Mouse (Mus musculus): ENCODE measurements around the gene Cacna2d3. TPM values are rescaled to one million over a fixed set of nuclear protein-coding genes. Genes with fewer than 3 reads are reported as not detected.

Cacna2d3 gene
- polyA plus RNA-seq, 1 experiment from 2014 or later, result 20.4 TPM

DNA sequence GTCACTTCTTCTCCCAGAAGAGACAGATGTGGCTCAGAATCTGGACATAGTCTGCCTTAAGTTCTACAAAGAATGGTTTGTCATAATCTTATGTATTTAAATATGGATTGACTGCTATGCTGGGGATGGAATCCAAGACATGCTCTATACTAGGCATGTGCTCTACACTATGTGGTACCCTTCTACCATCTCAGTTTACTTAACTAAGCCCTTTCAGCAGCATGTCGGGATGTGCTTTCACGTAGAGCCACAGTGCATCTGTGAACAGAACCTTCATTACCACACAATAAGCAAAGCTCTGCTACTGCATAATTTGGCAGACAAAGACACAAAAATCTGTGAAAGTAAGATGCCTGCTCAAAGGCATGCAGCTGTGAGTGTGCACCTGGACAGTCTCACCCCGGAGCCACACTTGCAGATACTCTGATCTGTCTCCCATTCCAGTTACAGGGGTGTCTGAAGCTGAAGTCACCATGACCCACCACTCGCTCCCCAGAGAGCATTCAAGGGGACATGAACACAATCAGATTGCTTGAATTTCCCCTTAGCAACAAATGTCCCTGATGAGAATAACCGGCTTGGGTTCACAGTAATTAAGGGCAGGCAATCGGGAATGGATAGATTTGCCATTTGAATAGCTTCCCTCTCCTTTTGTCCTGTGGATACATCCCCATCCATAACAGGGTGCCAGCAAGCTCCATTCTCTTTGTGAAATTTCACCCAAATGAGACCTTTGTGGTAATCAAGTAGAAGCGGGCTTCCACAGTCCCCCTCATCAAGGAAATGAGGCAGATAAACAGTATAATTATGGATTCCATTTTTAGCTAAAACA is 773.4 kb downstream of the Cacna2d3 start:
- no peak for DNase-seq (ENCODE audit: low spot score)
- H3K36me3 ChIP-seq (ENCODE audit: control insufficient read depth, insufficient read depth, low read length), result no peaks in the 10 kb centered on the region
- ATAC-seq (ENCODE audit: low FRiP score), result no peak
- no peak overlapping the region for H3K9ac ChIP-seq (ENCODE audit: low read depth, low read length)
- H3K4me1 ChIP-seq (replicated peaks; ENCODE audit: control insufficient read depth, insufficient read depth, low read length), result no peaks in the 10 kb centered on the region
- no peaks in the 10 kb centered on the region for H3K27me3 ChIP-seq (ENCODE audit: control insufficient read depth, insufficient read depth, low read length)
- 50% methylated on average over 7 of the region's 7 CpGs for WGBS
- no peak overlapping the region for H3K4me3 ChIP-seq (ENCODE audit: low read depth, low read length)
- no peaks in the 10 kb centered on the region for H3K9me3 ChIP-seq (ENCODE audit: control insufficient read depth, low read length)
- H3K27ac ChIP-seq (ENCODE audit: low read depth, low read length), result no peak overlapping the region
- no peak overlapping the region for H3K4me2 ChIP-seq (replicated peaks; ENCODE audit: low read depth, low read length)

DNA sequence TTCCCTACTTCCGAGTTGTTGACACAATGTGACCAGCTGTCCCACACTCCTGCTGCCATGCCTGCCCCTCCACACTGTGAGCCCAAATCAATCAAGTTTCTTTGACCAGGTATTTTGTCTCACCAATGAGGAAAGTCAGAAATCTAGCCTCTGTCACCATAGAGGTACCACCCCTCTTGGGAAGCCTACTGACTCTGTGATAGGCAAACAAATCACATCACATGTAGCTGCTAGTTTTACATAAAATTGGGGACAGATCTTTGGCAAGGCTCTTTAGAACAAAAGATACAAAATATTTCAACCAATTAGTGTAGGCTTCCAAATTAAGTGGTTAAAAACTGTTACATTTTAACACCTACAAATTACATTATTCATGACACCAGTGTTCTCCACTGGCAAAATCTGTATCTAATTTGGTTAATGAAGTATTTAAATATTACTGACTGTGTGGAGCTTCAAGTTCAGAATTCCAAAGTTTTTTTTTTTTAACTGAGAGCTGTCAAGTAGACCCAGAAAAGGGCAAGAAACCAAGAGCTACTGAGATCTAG is 788.8 kb downstream of the Cacna2d3 start:
- Histone ChIP-seq H3K4me3 (ENCODE audit: low read depth, low read length) (no peak overlapping the region), H3K36me3 (ENCODE audit: control insufficient read depth, insufficient read depth, low read length) (no peaks in the 10 kb centered on the region), H3K9me3 (ENCODE audit: control insufficient read depth, low read length) (no peaks in the 10 kb centered on the region), H3K27ac (ENCODE audit: low read depth, low read length) (no peak overlapping the region), H3K27me3 (ENCODE audit: control insufficient read depth, insufficient read depth, low read length) (no peaks in the 10 kb centered on the region), H3K4me1 (replicated peaks; ENCODE audit: control insufficient read depth, insufficient read depth, low read length) (no peaks in the 10 kb centered on the region), H3K9ac (ENCODE audit: low read depth, low read length) (no peak overlapping the region), H3K4me2 (replicated peaks; ENCODE audit: low read depth, low read length) (no peak overlapping the region)
- WGBS, result 81% methylated on average over 1 of the region's 1 CpGs
- ATAC-seq (ENCODE audit: low FRiP score) (no peak), DNase-seq (ENCODE audit: low spot score) (no peak)

DNA sequence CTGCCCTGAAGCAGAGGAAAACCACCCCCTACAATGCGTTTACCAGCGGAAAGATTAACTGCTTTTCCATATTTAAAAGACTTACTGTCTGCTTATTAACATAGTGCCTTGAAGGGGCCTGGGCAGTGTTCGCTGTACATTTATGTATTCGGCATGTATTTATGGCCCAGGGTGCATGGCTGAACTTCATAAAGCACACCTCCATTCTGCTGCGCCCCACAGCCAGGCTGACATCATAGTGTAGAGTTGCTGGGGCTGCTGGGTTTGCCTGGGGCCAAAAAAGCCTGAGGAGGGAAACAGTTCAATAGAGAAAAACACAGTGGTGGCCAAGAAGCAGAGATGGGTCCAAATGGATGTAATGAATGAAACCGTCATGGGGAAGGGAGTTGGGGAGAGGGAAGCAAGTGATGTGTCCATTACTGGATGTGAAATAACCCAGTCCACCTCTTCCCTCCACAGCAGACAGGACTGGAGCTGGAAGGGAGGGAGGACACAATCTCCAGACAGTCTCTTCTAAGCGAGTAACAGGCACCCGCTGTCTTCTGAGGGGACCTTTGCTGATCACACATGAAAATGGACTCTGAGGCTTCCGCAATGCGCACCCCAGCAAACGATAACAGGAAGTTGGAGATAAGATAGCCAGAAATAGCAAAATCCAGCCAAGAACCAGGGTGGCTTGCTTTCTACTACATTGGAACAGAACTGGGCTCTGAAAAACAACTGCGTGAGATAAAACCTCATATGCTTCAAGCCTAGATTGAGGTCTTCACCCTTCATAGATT is 798.3 kb downstream of the Cacna2d3 start:
- Histone ChIP-seq H3K4me1 (replicated peaks; ENCODE audit: control insufficient read depth, insufficient read depth, low read length) (no peaks in the 10 kb centered on the region), H3K4me2 (replicated peaks; ENCODE audit: low read depth, low read length) (no peak overlapping the region), H3K36me3 (ENCODE audit: control insufficient read depth, insufficient read depth, low read length) (no peaks in the 10 kb centered on the region), H3K9ac (ENCODE audit: low read depth, low read length) (no peak overlapping the region), H3K27me3 (ENCODE audit: control insufficient read depth, insufficient read depth, low read length) (no peaks in the 10 kb centered on the region), H3K9me3 (ENCODE audit: control insufficient read depth, low read length) (no peaks in the 10 kb centered on the region), H3K4me3 (ENCODE audit: low read depth, low read length) (no peak overlapping the region), H3K27ac (ENCODE audit: low read depth, low read length) (no peak overlapping the region)
- ATAC-seq (ENCODE audit: low FRiP score), result no peak
- no peak for DNase-seq (ENCODE audit: low spot score)
- 93% methylated on average over 12 of the region's 12 CpGs for WGBS

DNA sequence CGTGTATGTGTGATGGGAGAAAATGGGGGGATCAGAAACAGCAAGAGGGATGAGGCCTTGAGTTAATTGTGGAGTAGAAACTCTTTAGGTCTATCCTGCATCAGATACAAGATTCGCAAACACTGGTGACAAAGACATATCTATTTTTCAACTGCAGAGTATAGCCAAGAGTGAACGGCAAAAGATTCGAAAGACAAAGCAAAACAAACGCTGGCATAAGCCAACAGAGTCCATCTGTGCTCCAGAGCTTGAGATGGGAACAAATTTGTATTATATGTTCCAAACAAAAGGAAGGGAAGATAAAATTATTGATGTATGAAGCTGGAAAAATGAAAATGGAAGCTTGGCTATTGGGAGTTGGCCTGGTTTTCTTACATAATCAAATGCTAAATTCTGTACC is 802.8 kb downstream of the Cacna2d3 start:
- Histone ChIP-seq H3K36me3 (ENCODE audit: control insufficient read depth, insufficient read depth, low read length) (no peaks in the 10 kb centered on the region), H3K4me2 (replicated peaks; ENCODE audit: low read depth, low read length) (no peak overlapping the region), H3K4me1 (replicated peaks; ENCODE audit: control insufficient read depth, insufficient read depth, low read length) (no peaks in the 10 kb centered on the region), H3K27me3 (ENCODE audit: control insufficient read depth, insufficient read depth, low read length) (no peaks in the 10 kb centered on the region), H3K27ac (ENCODE audit: low read depth, low read length) (no peak overlapping the region), H3K9me3 (ENCODE audit: control insufficient read depth, low read length) (no peaks in the 10 kb centered on the region), H3K9ac (ENCODE audit: low read depth, low read length) (no peak overlapping the region), H3K4me3 (ENCODE audit: low read depth, low read length) (no peak overlapping the region)
- 86% methylated on average over 5 of the region's 5 CpGs for WGBS
- ATAC-seq (ENCODE audit: low FRiP score), result no peak
- DNase-seq (ENCODE audit: low spot score), result no peak

DNA sequence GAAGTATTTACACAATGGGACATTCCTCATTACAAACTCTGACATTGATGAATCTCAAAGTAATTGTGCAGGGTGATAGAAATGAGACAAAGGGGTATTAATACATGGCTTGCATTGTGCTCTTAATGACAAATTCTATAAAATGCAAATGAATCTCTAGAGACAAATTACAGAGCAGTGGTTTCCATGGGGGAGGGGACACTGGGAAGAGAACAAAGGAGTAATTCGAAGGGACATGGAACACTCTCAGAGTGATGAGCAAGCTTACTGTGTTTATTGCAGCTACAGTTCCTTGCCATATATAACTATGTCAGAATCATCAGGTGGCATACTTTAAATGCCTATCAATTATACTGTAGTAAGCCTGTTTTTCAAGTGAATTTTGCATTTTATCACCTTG is 806.7 kb downstream of the Cacna2d3 start:
- DNase-seq (ENCODE audit: low spot score) (peak; percentile 45), ATAC-seq (ENCODE audit: low FRiP score) (peak; percentile 43; the same call in 1 of the 2 replicates)
- 50% methylated on average over 1 of the region's 1 CpGs for WGBS
- no peaks in the 10 kb centered on the region for H3K27me3 ChIP-seq (ENCODE audit: control insufficient read depth, insufficient read depth, low read length)
- H3K4me3 ChIP-seq (ENCODE audit: low read depth, low read length), result no peak overlapping the region
- no peaks in the 10 kb centered on the region for H3K36me3 ChIP-seq (ENCODE audit: control insufficient read depth, insufficient read depth, low read length)
- H3K9ac ChIP-seq (ENCODE audit: low read depth, low read length), result no peak overlapping the region
- H3K27ac ChIP-seq (ENCODE audit: low read depth, low read length), result no peak overlapping the region
- no peaks in the 10 kb centered on the region for H3K4me1 ChIP-seq (replicated peaks; ENCODE audit: control insufficient read depth, insufficient read depth, low read length)
- no peak overlapping the region for H3K4me2 ChIP-seq (replicated peaks; ENCODE audit: low read depth, low read length)
- H3K9me3 ChIP-seq (ENCODE audit: control insufficient read depth, low read length), result no peaks in the 10 kb centered on the region

DNA sequence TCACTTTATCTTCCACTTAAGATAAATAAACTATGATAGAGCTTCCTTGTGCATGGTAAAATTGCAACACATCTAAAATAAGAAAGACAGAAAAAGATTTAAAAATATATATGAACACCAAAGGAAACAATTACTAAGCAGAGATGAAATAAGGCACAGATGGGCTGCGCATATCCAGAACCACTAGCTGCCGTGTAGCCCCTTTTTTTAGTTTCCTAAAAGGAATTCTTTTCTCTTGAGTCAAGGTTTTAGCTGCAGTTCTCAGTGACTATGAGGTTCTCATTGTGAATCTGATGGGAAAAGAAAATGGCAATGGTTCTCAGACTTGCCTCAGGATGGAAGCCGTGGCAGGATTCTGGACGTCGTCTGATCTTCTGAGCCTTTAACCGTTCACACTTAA is 814.0 kb downstream of the Cacna2d3 start:
- no peak for DNase-seq (ENCODE audit: low spot score)
- no peak for ATAC-seq (ENCODE audit: low FRiP score)
- no peak overlapping the region for H3K4me2 ChIP-seq (replicated peaks; ENCODE audit: low read depth, low read length)
- WGBS, result 92% methylated on average over 6 of the region's 6 CpGs
- no peak overlapping the region for H3K4me3 ChIP-seq (ENCODE audit: low read depth, low read length)
- no peak overlapping the region for H3K27ac ChIP-seq (ENCODE audit: low read depth, low read length)
- no peaks in the 10 kb centered on the region for H3K9me3 ChIP-seq (ENCODE audit: control insufficient read depth, low read length)
- no peaks in the 10 kb centered on the region for H3K4me1 ChIP-seq (replicated peaks; ENCODE audit: control insufficient read depth, insufficient read depth, low read length)
- no peaks in the 10 kb centered on the region for H3K27me3 ChIP-seq (ENCODE audit: control insufficient read depth, insufficient read depth, low read length)
- H3K36me3 ChIP-seq (ENCODE audit: control insufficient read depth, insufficient read depth, low read length), result no peaks in the 10 kb centered on the region
- H3K9ac ChIP-seq (ENCODE audit: low read depth, low read length), result no peak overlapping the region

DNA sequence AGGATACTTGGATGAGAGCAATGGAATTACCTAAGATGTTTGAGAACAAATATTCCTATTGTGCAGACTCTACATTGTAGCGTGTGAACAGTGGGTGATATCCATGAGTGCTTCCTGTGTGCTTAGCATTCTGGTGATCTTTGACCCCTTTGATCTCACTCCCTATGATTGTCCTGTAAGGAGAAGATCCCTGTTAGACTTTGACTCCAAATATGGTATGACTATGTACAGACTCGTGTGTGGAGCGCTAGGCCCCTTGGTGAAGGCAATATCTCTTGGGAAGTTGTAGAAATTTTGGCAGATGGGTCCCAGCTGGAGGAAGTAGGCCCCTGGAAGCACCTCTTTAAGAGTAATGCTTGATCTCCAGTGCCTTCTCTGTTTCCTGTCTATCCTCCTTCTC is 829.1 kb downstream of the Cacna2d3 start:
- Histone ChIP-seq H3K4me1 (replicated peaks; ENCODE audit: control insufficient read depth, insufficient read depth, low read length) (no peaks in the 10 kb centered on the region), H3K9me3 (ENCODE audit: control insufficient read depth, low read length) (no peaks in the 10 kb centered on the region), H3K27me3 (ENCODE audit: control insufficient read depth, insufficient read depth, low read length) (no peaks in the 10 kb centered on the region), H3K4me2 (replicated peaks; ENCODE audit: low read depth, low read length) (no peak overlapping the region), H3K4me3 (ENCODE audit: low read depth, low read length) (no peak overlapping the region), H3K27ac (ENCODE audit: low read depth, low read length) (no peak overlapping the region), H3K9ac (ENCODE audit: low read depth, low read length) (no peak overlapping the region), H3K36me3 (ENCODE audit: control insufficient read depth, insufficient read depth, low read length) (no peaks in the 10 kb centered on the region)
- DNase-seq (ENCODE audit: low spot score) (no peak), ATAC-seq (ENCODE audit: low FRiP score) (no peak)
- WGBS, result 70% methylated on average over 3 of the region's 3 CpGs

DNA sequence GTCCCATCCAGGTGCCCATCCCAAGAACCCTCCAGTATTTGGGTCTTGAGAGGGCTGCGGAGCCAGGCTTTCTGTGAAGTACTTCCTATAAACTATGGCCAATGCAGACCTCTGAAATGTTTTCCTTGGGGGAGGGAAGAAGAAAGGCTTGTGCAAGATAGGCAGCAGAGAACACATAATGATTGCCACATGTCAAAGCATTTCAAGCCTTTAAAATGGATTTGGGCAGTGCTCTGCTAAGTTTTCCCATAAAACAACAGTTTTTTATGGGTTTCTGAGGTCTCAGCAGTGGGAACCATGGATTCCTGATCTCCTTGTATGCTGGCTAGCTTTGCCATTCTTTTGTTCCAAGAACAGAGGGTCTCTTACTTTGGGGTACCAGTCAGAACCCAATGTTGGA is 834.3 kb downstream of the Cacna2d3 start:
- Histone ChIP-seq H3K9me3 (ENCODE audit: control insufficient read depth, low read length) (no peaks in the 10 kb centered on the region), H3K36me3 (ENCODE audit: control insufficient read depth, insufficient read depth, low read length) (no peaks in the 10 kb centered on the region), H3K4me3 (ENCODE audit: low read depth, low read length) (no peak overlapping the region), H3K27me3 (ENCODE audit: control insufficient read depth, insufficient read depth, low read length) (no peaks in the 10 kb centered on the region), H3K4me2 (replicated peaks; ENCODE audit: low read depth, low read length) (no peak overlapping the region), H3K9ac (ENCODE audit: low read depth, low read length) (no peak overlapping the region), H3K27ac (ENCODE audit: low read depth, low read length) (no peak overlapping the region), H3K4me1 (replicated peaks; ENCODE audit: control insufficient read depth, insufficient read depth, low read length) (no peaks in the 10 kb centered on the region)
- 96% methylated on average over 1 of the region's 1 CpGs for WGBS
- DNase-seq (ENCODE audit: low spot score) (no peak), ATAC-seq (ENCODE audit: low FRiP score) (no peak)
